Mouse (Mus musculus) CD4-positive, CD25-positive, alpha-beta regulatory T cell, adult 4 months (primary cell): ENCODE results near the gene Slc16a8. TPM values are rescaled to one million over a fixed set of nuclear protein-coding genes. Genes with fewer than 3 reads are reported as not detected.

Experiments used
- ATAC-seq: one replicate; pipeline ENCODE4 v1.8.0; 2017
- polyA plus RNA-seq, 2 experiments: library from polyadenylated mRNA; unstranded; fragments of 100-300 nt; shearing (Covaris generic); gene quantifications; one replicate each; pipeline ENCODE4 v1.2.1; 2017

Gene Slc16a8
- polyA plus RNA-seq: not detected

- ATAC-seq: no peak
Observed at GRCm38 (mm10) chr15:79254661-79255060, at the start of gene Slc16a8. TSS of gene Slc16a8 (minus strand) at chr15:79254761.

DNA sequence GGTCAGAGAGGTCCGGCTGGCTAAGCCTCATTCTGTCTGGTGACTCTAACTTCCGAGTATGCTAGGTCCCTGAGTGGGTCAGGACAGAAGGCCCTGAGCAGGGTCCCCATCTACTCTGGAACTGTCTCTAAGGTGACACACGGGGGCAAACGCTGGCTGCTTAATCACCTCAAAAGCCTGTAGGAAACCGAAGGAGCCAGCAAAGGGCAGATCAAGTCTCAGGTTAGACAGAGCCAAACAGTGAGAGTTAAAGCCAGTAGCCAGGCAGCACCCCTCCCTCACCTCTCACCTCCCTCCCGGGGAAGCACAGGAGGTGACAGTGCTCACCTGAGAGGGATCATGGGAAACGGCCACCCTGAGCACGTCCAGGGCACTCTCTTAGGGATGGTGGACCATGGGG lies 49.2 kb upstream of the Slc16a8 start:
- ATAC-seq: no peak

- ATAC-seq: no peak
Observed at GRCm38 (mm10) chr15:79299563-79300155, 45.1 kb upstream of the Slc16a8 start.

- no peak for ATAC-seq
Observed at GRCm38 (mm10) chr15:79298553-79298952, 44.0 kb upstream of the Slc16a8 start.

DNA sequence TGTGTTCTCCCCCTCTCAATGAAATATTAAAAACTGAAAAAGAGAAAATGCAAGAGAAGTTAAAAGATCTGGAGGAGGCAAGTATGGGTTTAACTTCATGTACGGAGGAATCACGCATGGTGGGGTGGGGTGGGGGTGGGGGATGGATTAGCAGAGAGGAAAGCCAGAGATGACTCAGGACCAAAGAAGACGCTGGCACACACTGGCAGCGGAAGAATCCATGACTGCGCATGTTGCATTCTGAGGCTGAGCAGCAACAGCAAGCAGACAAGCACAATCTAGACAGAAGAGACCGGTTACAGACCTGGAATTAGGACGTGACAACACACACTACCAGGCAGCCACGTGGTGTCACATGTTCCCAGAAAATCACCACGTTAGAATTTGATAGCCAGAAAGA lies 38.2 kb upstream of the Slc16a8 start:
- ATAC-seq: no peak

- no peak for ATAC-seq
Observed at GRCm38 (mm10) chr15:79290340-79290739, 35.8 kb upstream of the Slc16a8 start.

DNA sequence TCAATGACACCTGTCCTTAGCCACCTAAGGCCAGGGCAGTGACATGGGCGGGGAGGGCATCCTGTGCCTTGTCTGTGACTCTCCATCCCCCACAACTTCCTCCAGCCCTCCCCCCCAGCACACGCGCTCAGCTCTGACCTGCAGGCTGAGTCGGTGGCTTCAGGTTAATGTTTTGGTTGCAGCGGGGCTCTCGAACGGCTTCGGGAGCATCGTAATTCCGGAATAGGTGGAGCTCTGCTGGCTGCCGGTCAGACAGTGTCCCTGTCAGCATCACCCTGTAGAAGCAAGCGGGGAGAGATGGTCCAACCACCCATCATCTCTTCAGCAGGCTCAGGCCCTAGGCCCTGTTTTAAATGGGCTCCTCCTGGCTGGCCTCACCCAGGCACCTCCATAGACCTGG lies 34.9 kb upstream of the Slc16a8 start:
- ATAC-seq: no peak

DNA sequence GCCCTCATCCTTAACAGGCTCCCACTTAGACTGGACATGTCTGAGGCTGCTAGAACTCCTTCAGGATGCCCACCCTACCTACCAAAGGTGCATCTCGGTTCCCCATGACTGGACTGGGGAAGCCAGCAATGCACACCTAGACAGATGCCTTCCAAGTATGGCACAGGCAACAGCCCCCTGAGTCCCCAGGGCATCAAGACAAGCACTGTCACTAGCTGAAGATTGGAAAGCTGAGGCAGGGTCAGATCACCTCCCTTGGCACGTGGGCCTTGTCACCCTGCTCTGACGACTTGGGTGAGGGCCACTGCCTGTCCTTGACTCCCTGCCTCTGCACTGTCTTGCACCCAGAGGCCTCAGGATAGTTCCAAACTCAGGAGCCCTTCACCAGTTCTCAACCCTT lies 33.8 kb upstream of the Slc16a8 start:
- no peak for ATAC-seq

- no peak for ATAC-seq
Observed at GRCm38 (mm10) chr15:79287091-79287490, 32.5 kb upstream of the Slc16a8 start.

- no peak for ATAC-seq
Observed at GRCm38 (mm10) chr15:79286141-79286540, 31.6 kb upstream of the Slc16a8 start.

DNA sequence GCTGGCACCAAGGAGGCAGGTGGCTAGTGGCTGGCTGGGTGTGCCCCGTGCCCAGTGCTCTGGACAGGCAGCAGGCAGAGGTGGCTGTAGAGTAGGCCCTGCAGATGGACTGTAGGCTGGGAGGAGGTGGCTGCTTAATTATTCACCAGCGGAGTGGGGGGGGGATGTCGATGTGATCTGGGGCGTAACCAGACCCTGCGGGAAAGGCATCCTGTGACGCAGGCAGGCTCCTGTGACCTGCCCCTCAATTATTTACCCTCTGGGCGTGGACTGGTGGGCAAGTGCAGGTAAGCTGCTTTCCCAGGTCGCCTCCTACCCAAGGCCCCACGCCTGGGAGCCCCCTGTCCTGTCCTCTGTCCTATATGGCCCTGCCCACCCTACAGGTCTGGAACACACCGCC lies 30.8 kb upstream of the Slc16a8 start, which contains the start of gene Baiap2l2:
TSS of gene Baiap2l2 (minus strand) at position 139 of the 400 bp plus-strand sequence.
- no peak for ATAC-seq

- ATAC-seq: no peak
Observed at GRCm38 (mm10) chr15:79283371-79283770, 28.8 kb upstream of the Slc16a8 start.

DNA sequence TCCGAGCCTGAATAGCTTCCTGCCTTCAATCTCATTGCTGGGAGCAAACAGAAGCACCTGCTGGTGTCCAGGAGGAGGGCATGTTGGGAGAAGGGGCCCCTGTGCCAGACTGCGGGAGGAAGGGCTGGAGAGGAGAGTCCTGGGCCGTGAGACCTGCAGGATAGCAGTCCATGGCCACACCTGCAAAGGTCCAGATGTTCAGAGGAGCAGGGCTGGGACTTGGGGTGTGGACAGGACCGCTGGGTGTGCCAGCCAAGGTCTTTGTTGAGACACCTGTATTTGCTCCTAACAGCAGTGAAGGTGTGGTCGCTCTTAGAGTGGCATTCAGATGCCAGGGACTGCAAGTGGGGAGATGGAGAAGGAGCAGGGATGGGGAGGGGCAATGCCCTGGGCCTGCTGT lies 27.9 kb upstream of the Slc16a8 start:
- no peak for ATAC-seq

DNA sequence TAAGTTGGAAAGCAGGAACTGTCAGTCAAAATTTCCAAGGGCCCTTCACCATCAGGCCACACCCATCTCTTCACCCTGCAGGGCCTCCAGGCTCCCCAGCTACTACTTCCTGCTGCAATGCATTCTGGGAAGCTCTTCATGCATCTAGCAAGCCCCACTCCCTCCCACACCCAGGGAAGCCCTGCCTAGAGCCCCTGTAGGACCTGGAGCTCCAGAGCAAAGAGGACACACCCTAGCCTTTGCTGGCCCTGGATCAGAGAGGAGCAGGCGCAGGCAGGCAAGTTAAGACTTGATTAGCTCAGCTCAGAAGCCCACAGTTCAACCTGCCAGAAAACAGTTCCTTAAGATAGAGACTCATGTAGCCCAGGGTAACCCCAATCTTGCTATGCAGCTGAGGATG lies 26.8 kb upstream of the Slc16a8 start:
- ATAC-seq: peak; percentile 90

- ATAC-seq: no peak
Observed at GRCm38 (mm10) chr15:79280850-79281249, 26.3 kb upstream of the Slc16a8 start.

DNA sequence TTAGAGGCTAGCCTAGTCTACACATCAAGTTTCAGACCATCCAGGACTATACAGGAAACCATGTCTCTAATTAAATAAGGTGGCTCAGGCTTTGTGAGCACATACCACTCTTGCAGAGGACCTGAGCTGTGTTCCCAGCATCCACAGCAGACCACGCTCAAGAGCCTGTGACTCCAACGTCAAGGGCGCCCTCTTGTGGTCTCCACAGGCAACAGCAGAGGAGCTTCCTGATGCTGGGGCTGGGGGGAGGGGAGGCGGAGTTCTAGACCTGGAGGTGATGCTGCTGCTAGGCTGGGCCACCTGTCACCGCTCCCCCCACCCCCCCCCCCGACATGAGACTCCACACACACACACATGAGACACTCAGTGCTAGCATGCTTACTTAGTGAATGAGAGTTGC lies 25.6 kb upstream of the Slc16a8 start:
- ATAC-seq: no peak

DNA sequence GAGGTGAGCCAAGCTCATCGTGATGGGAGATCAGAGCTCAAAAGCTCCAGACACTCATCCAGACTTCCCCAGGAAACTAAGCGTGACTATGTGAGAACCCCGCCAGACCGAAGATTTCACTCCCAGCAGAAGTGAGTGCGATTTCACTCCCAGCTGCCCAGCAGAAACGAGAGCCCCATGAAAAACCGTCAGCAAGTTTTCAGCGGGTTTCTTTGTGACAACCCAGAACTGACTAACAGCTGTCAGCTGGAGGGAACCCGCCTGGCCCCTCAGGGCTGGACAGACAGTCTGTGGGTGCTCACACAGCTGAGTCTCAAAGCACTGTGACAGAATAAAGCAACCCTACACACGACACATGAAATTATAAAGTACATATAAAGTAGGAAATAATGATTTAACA lies 23.2 kb upstream of the Slc16a8 start:
- no peak for ATAC-seq

DNA sequence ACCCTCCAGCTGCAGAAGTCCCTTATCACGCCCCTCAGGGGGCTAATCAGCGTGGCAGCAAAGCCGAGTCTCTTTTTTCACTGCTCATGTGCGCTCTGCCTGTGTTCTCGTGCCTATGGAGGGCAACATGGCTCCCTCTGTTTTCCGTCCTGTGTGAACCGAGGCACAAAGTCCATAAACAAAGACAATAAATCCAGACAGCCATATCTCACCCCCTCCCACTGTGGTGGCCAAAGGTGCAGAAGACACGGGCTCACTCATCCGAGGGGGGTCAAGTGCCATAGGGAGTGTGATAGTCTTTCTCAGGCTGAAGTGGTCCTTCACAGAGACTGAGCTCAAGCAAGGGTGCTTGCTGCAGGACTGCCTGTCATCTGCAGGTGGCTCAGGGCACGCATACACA lies 18.5 kb upstream of the Slc16a8 start:
- no peak for ATAC-seq

GRCm38 (mm10) chr15:79271124-79271746 lies 16.7 kb upstream of the Slc16a8 start:
- peak; percentile 72 for ATAC-seq

- peak; percentile 92 for ATAC-seq
Observed at GRCm38 (mm10) chr15:79270317-79271123, 16.0 kb upstream of the Slc16a8 start.

GRCm38 (mm10) chr15:79268521-79268920 lies 14.0 kb upstream of the Slc16a8 start:
- no peak for ATAC-seq

DNA sequence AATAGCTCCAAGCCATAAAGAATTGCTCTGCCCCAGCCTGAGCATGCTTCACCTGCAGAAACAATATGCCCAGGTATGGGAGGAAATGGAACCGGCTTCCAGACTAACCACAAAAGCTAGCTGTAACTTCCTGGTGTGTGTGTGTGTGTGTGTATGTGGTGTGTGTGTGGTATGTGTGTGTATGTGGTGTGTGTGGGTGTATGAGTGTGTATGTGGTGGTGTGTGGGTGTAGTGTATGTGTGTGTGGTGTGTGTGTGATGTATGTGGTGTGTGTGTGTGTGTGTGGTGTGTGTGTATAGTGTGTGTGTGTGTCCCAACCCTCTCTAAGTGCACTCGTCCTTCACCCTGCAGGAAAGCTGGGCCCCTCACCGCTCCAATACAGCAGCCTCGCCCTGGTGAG lies 10.8 kb upstream of the Slc16a8 start:
- ATAC-seq: peak; percentile 52

- no peak for ATAC-seq
Observed at GRCm38 (mm10) chr15:79263726-79264125, 9.2 kb upstream of the Slc16a8 start.

- no peak for ATAC-seq
Observed at GRCm38 (mm10) chr15:79262786-79263309, 8.3 kb upstream of the Slc16a8 start.
